Comparison of ENCODE assay signal across 8 mouse cellular contexts in genomic region chr12:55499031-55499430, GRCm38 (mm10). TPM values are rescaled to one million over a fixed set of nuclear protein-coding genes. Genes with fewer than 3 reads are reported as not detected.
DNase-seq lines count a peak whose midpoint lies in the region; ATAC-seq and TF ChIP-seq lines count a peak whose summit lies in the region.

No protein-coding gene starts in this region.

- H3K4me1 ChIP-seq in kidney, adult 2 months (ENCODE audit: control insufficient read depth, insufficient read depth, low read length) = no peaks in the 10 kb centered on the region; the same call in 1 of the 2 replicates
- peaks cover 13% of the 10 kb centered on the region for H3K4me1 ChIP-seq in limb, embryonic 13.5 days
- 0 out of 2 replicates have a peak, but pooled peaks cover 2% of the 10 kb centered on the region for H3K4me1 ChIP-seq in midbrain, embryonic 15.5 days

- peak overlapping the region; percentile 38 for H3K4me2 ChIP-seq in limb, embryonic 13.5 days (replicated peaks)
- H3K4me2 ChIP-seq in midbrain, embryonic 15.5 days = peak overlapping the region; percentile 22; the same call in 1 of the 2 replicates

- no peak overlapping the region for H3K27ac ChIP-seq in kidney, adult 2 months (ENCODE audit: insufficient read depth, low read depth, low read length)
- H3K27ac ChIP-seq in limb, embryonic 13.5 days = no peak overlapping the region
- no peak overlapping the region for H3K27ac ChIP-seq in midbrain, embryonic 15.5 days

- no peaks in the 10 kb centered on the region for H3K27me3 ChIP-seq in kidney, adult 2 months (replicated peaks; ENCODE audit: control insufficient read depth, insufficient read depth, low read length)
- H3K27me3 ChIP-seq in limb, embryonic 13.5 days = no peaks in the 10 kb centered on the region
- no peaks in the 10 kb centered on the region for H3K27me3 ChIP-seq in midbrain, embryonic 15.5 days (replicated peaks)

- no peak for TF ChIP-seq POLR2A in kidney, adult 2 months (IDR thresholded peaks at IDR 0.05; ENCODE audit: low read depth, low read length)

- WGBS in kidney, adult 2 months = under 1% methylated on average over 10 of the region's 10 CpGs
- under 1% methylated on average over 10 of the region's 10 CpGs for WGBS in limb, embryonic 13.5 days
- 0% methylated on average over 10 of the region's 10 CpGs for WGBS in midbrain, embryonic 15.5 days

- no peaks in the 10 kb centered on the region for H3K36me3 ChIP-seq in kidney, adult 2 months (ENCODE audit: control insufficient read depth, insufficient read depth, low read length)
- no peaks in the 10 kb centered on the region for H3K36me3 ChIP-seq in limb, embryonic 13.5 days
- no peaks in the 10 kb centered on the region for H3K36me3 ChIP-seq in midbrain, embryonic 15.5 days (replicated peaks)

- no peaks in the 10 kb centered on the region for H3K9me3 ChIP-seq in limb, embryonic 13.5 days
- H3K9me3 ChIP-seq in midbrain, embryonic 15.5 days = no peaks in the 10 kb centered on the region

- no peak overlapping the region for H3K9ac ChIP-seq in limb, embryonic 13.5 days
- H3K9ac ChIP-seq in midbrain, embryonic 15.5 days = no peak overlapping the region

- peak; percentile 82 for DNase-seq in 416B (ENCODE audit: low read depth)
- peak; percentile 90 for DNase-seq in adrenal gland, postnatal 10 days
- peak; percentile 80 for DNase-seq in embryo, embryonic 11.5 days (ENCODE audit: low read depth, low spot score)
- DNase-seq in kidney, adult 2 months = peak; percentile 85
- DNase-seq in spleen, postnatal 10 days (ENCODE audit: low spot score in 2 of 2) = peak; percentile 69 to 81

- ATAC-seq in granulocyte monocyte progenitor cell, adult 5-6 weeks (replicated peaks; ENCODE audit: poor library complexity, severe bottlenecking) = peak; percentile 66
- ATAC-seq in limb, embryonic 13.5 days (ENCODE audit: low FRiP score, low read depth) = peak; percentile 79
- ATAC-seq in midbrain, embryonic 15.5 days (replicated peaks) = peak; percentile 83

- peak; percentile 99 for TF ChIP-seq CTCF in kidney, adult 2 months (conservative IDR thresholded peaks at IDR 0.05; ENCODE audit: insufficient read depth, insufficient read length, low read depth, low read length)

- no peak overlapping the region for H3K4me3 ChIP-seq in kidney, adult 2 months (ENCODE audit: insufficient read depth, low read depth, low read length)
- no peak overlapping the region for H3K4me3 ChIP-seq in limb, embryonic 13.5 days
- H3K4me3 ChIP-seq in midbrain, embryonic 15.5 days = no peak overlapping the region

RNA-seq across cellular contexts. Expression of gene Nfkbia, which starts 6.6 kb away (rescaled TPM):
- 10 to 100 TPM; 83.4 to 91.1 TPM for total RNA-seq in adrenal gland, postnatal 10 days (2021)
- 7.5 and 15.3 TPM in 2 replicates for total RNA-seq in granulocyte monocyte progenitor cell, adult 5-6 weeks (2014; fragmentation: Nextera tagmentation)
- 65.5 and 75.3 TPM in 2 replicates for total RNA-seq in granulocyte monocyte progenitor cell, adult 5-6 weeks (2017)
- 90.0 and 93.3 TPM in 2 replicates for polyA plus RNA-seq in kidney, adult 2 months (2012; rRNA removed)
- 131 and 136 TPM in 2 replicates for polyA plus RNA-seq in limb, embryonic 13.5 days (2015; fragmentation: Nextera tagmentation; extraction: Ambion mirVana)
- 60.0 and 63.8 TPM in 2 replicates for polyA plus RNA-seq in midbrain, embryonic 15.5 days (2015; fragmentation: Nextera tagmentation; extraction: Ambion mirVana)
